ENCODE assay signal across 9 mouse cellular contexts in genomic region chr9:77340159-77340862, GRCm38 (mm10). TPM values are rescaled to one million over a fixed set of nuclear protein-coding genes. Genes with fewer than 3 reads are reported as not detected.
A peak's percentile ranks its signal among the peaks of the same experiment; 100 is the strongest.
DNase-seq lines count a peak whose midpoint lies in the region; ATAC-seq lines count a peak whose summit lies in the region.
"Had no signal": no experiment of that assay in that cellular context is flagged by ENCODE, and none has a peak within 500 bp of the region (broad histone marks: within the 10 kb centered on the region; RNA-seq: fewer than 3 reads in every experiment).

No protein-coding gene starts in this region.

- peaks cover 4% of the 10 kb centered on the region; the same call in 1 of the 2 replicates for H3K4me1 ChIP-seq in embryonic facial prominence, embryonic 12.5 days
- peaks cover 10% of the 10 kb centered on the region for H3K4me1 ChIP-seq in hindbrain, embryonic 15.5 days (replicated peaks)
- peaks cover 11% of the 10 kb centered on the region for H3K4me1 ChIP-seq in limb, embryonic 13.5 days

- peak; percentile 34 to 37 for DNase-seq in heart, adult 9 months (ENCODE audit: low spot score in 2 of 2)
- DNase-seq in heart, postnatal 14 days: no peak
- DNase-seq in telencephalon, adult 2 months (ENCODE audit: low read depth, low spot score): peak; percentile 70
- no peak for DNase-seq in thymus, postnatal 4 days
- DNase-seq in thymus, postnatal 36 days: no peak

- intact Hi-C loops in heart, postnatal 14 days (cut with DNase I): no loop called here

- no peak for ATAC-seq in embryonic facial prominence, embryonic 12.5 days (ENCODE audit: insufficient number of reproducible peaks, insufficient read depth, low FRiP score, low TSS enrichment)
- peak; percentile 76 for ATAC-seq in hindbrain, embryonic 15.5 days (ENCODE audit: low FRiP score, low read depth)
- ATAC-seq in limb, embryonic 13.5 days (ENCODE audit: low FRiP score, low read depth): peak; percentile 72; the same call in 1 of the 2 replicates

- H3K9ac ChIP-seq in embryonic facial prominence, embryonic 12.5 days: no peak overlapping the region
- H3K9ac ChIP-seq in hindbrain, embryonic 15.5 days: peak overlapping the region; percentile 26; the same call in 1 of the 2 replicates
- peak overlapping the region; percentile 19; the same call in 1 of the 2 replicates for H3K9ac ChIP-seq in limb, embryonic 13.5 days

- peak overlapping the region; percentile 39 for H3K4me2 ChIP-seq in embryonic facial prominence, embryonic 12.5 days (replicated peaks)
- H3K4me2 ChIP-seq in hindbrain, embryonic 15.5 days: peak overlapping the region; percentile 51
- H3K4me2 ChIP-seq in limb, embryonic 13.5 days (replicated peaks): peak overlapping the region; percentile 58

- H3K36me3 ChIP-seq in embryonic facial prominence, embryonic 12.5 days: no peaks in the 10 kb centered on the region
- no peaks in the 10 kb centered on the region for H3K36me3 ChIP-seq in hindbrain, embryonic 15.5 days
- H3K36me3 ChIP-seq in limb, embryonic 13.5 days: no peaks in the 10 kb centered on the region

- peak overlapping the region; percentile 15; the same call in 1 of the 2 replicates for H3K4me3 ChIP-seq in embryonic facial prominence, embryonic 12.5 days
- peak overlapping the region; percentile 17 for H3K4me3 ChIP-seq in hindbrain, embryonic 15.5 days
- H3K4me3 ChIP-seq in limb, embryonic 13.5 days: peak overlapping the region; percentile 29
- H3K4me3 ChIP-seq: erythroblast, embryonic 14.5 days had no signal

- H3K27ac ChIP-seq in embryonic facial prominence, embryonic 12.5 days: no peak overlapping the region
- peak overlapping the region; percentile 71 for H3K27ac ChIP-seq in hindbrain, embryonic 15.5 days (replicated peaks)
- H3K27ac ChIP-seq in limb, embryonic 13.5 days: no peak overlapping the region

- 19% methylated on average over 18 of the region's 18 CpGs for WGBS in embryonic facial prominence, embryonic 12.5 days
- WGBS in hindbrain, embryonic 15.5 days: 27% methylated on average over 18 of the region's 18 CpGs
- 27% methylated on average over 18 of the region's 18 CpGs for WGBS in limb, embryonic 13.5 days

- H3K27me3 ChIP-seq in embryonic facial prominence, embryonic 12.5 days: no peaks in the 10 kb centered on the region
- no peaks in the 10 kb centered on the region for H3K27me3 ChIP-seq in hindbrain, embryonic 15.5 days
- no peaks in the 10 kb centered on the region for H3K27me3 ChIP-seq in limb, embryonic 13.5 days

- no peaks in the 10 kb centered on the region for H3K9me3 ChIP-seq in embryonic facial prominence, embryonic 12.5 days
- no peaks in the 10 kb centered on the region for H3K9me3 ChIP-seq in hindbrain, embryonic 15.5 days
- H3K9me3 ChIP-seq in limb, embryonic 13.5 days: no peaks in the 10 kb centered on the region

RNA-seq across cellular contexts. Expression of gene Mlip, which starts 12.5 kb away (rescaled TPM):
- 100 to 1,000 TPM; 133 to 137 TPM for total RNA-seq in heart, postnatal 14 days (2021)
- polyA plus RNA-seq in embryonic facial prominence, embryonic 12.5 days (2016; fragmentation: Nextera tagmentation; extraction: Ambion mirVana): 0.10 and 0.47 TPM in 2 replicates
- 1.2 and 1.8 TPM in 2 replicates for polyA plus RNA-seq in hindbrain, embryonic 15.5 days (2015; fragmentation: Nextera tagmentation; extraction: Ambion mirVana)
- polyA plus RNA-seq in limb, embryonic 13.5 days (2015; fragmentation: Nextera tagmentation; extraction: Ambion mirVana): 0.86 and 0.88 TPM in 2 replicates

Comparison
In these comparisons a context has a peak if more than half of its experiments do, and no peak if none do; other contexts are left out.
1. DNase-seq: peak in heart, adult 9 months (2 of 2) and telencephalon, adult 2 months (single experiment); none in heart, postnatal 14 days (0 of 2), thymus, postnatal 4 days (single experiment) and thymus, postnatal 36 days (0 of 2).
2. Peak in every context shown above with its lines, with median percentiles within 50 percentile points of each other: H3K4me2 ChIP-seq and H3K4me3 ChIP-seq.